In genomic region chr3:75860760-75861159, GRCm38 (mm10) we compare ENCODE assay signal across 11 mouse cellular contexts.
DNase-seq lines count a peak whose midpoint lies in the region; TF ChIP-seq lines count a peak whose summit lies in the region.
"Had no signal": no experiment of that assay in that cellular context is flagged by ENCODE, and none has a peak within 500 bp of the region (broad histone marks: within the 10 kb centered on the region; RNA-seq: fewer than 3 reads in every experiment).

No protein-coding gene starts in this region.

- no peak overlapping the region for H3K4me3 ChIP-seq in heart, embryonic 10.5 days
- no peak overlapping the region for H3K4me3 ChIP-seq in gastrocnemius, adult 2 months
- H3K4me3 ChIP-seq: neural tube, embryonic 12.5 days had no signal

- no peaks in the 10 kb centered on the region for H3K27me3 ChIP-seq in heart, embryonic 10.5 days (ENCODE audit: insufficient read depth, poor library complexity, severe bottlenecking)
- H3K27me3 ChIP-seq: neural tube, embryonic 12.5 days had no signal

- H3K27ac ChIP-seq in heart, embryonic 10.5 days = no peak overlapping the region
- H3K27ac ChIP-seq in gastrocnemius, adult 2 months = no peak overlapping the region
- H3K27ac ChIP-seq: neural tube, embryonic 12.5 days had no signal

- H3K9me3 ChIP-seq in heart, embryonic 10.5 days = no peaks in the 10 kb centered on the region
- H3K9me3 ChIP-seq: neural tube, embryonic 12.5 days had no signal

- DNase-seq in heart, adult 11 months = peak; percentile 99
- DNase-seq in heart, embryonic 10.5 days (ENCODE audit: low spot score) = no peak
- peak; percentile 38 for DNase-seq in gastrocnemius, adult 2 months
- peak; percentile 7 to 18 for DNase-seq in kidney, adult 8-10 months
- DNase-seq in lung, postnatal 14 days = peak; percentile 43
- DNase-seq in spleen, postnatal 14 days (ENCODE audit: low spot score in 2 of 2) = no peak
- DNase-seq in spleen, postnatal 10 days (ENCODE audit: low spot score in 2 of 2) = no peak
- DNase-seq in adrenal gland, postnatal 14 days = no peak
- DNase-seq: adrenal gland, postnatal 10 days; B cell, adult 2 months had no signal

- intact Hi-C loops in gastrocnemius, adult 2 months (cut with DNase I) = no loop called here

- no peaks in the 10 kb centered on the region for H3K36me3 ChIP-seq in heart, embryonic 10.5 days
- H3K36me3 ChIP-seq: neural tube, embryonic 12.5 days had no signal

- 84% methylated on average over 12 of the region's 12 CpGs for WGBS in heart, embryonic 10.5 days

- TF ChIP-seq CTCF in gastrocnemius, adult 2 months (IDR thresholded peaks at IDR 0.05) = no peak

- H3K4me1 ChIP-seq in heart, embryonic 10.5 days = no peaks in the 10 kb centered on the region
- H3K4me1 ChIP-seq: neural tube, embryonic 12.5 days had no signal

Comparison
In these comparisons a context has a peak if more than half of its experiments do, and no peak if none do; other contexts are left out.
1. DNase-seq: peak in heart, adult 11 months (single experiment), gastrocnemius, adult 2 months (single experiment), kidney, adult 8-10 months (2 of 2) and lung, postnatal 14 days (single experiment); none in heart, embryonic 10.5 days (single experiment), spleen, postnatal 14 days (0 of 2), spleen, postnatal 10 days (0 of 2) and adrenal gland, postnatal 14 days (single experiment).